Mouse (Mus musculus) hindbrain, embryonic 11.5 days (tissue): ENCODE measurements at regions not wholly inside any gene's neighbourhood (a gene's known extent, or its start where the extent isn't known, plus 50 kb on each side); places are given as distances from the start of the nearest gene placed in this dataset.

Experiments
- ATAC-seq: fragments of 200-750 bp; cut with Nextera tagmentation; 2 replicates; pipeline ENCODE4 v1.8.0; 2017; ENCODE audit warnings: mild to moderate bottlenecking, moderate TSS enrichment, moderate library complexity; ENCODE audit not compliant: low FRiP score
- DNase-seq: peaks from one replicate; pipeline ENCODE4 v3.0.0-alpha.2; 2015; ENCODE audit warnings: low spot score
- H3K27ac ChIP-seq: fragments of 300-500 bp; sonication (generic); 2 replicates; pipeline ENCODE4 v1.5.1; 2014; ENCODE audit warnings: mild to moderate bottlenecking, low read depth, low read length
- H3K27me3 ChIP-seq: fragments of 300-500 bp; sonication (generic); 2 replicates; pipeline ENCODE4 v1.6.1; 2014; ENCODE audit warnings: mild to moderate bottlenecking, low read length, moderate library complexity, mixed read lengths; ENCODE audit not compliant: control insufficient read depth, insufficient read depth
- H3K36me3 ChIP-seq: fragments of 300-500 bp; sonication (generic); 2 replicates; pipeline ENCODE4 v1.6.1; 2014; ENCODE audit warnings: mild to moderate bottlenecking, low read length, moderate library complexity, mixed read lengths; ENCODE audit not compliant: control insufficient read depth, insufficient read depth
- H3K4me1 ChIP-seq: fragments of 300-500 bp; sonication (generic); replicated peaks from 2 replicates; pipeline ENCODE4 v1.6.1; 2014; ENCODE audit warnings: low read length, mixed read lengths; ENCODE audit not compliant: control insufficient read depth, insufficient read depth
- H3K4me2 ChIP-seq: fragments of 300-500 bp; sonication (generic); replicated peaks from 2 replicates; pipeline ENCODE4 v1.6.1; 2014; ENCODE audit warnings: mild to moderate bottlenecking, low read depth, low read length
- H3K4me3 ChIP-seq: fragments of 300-500 bp; sonication (generic); 2 replicates; pipeline ENCODE4 v1.5.1; 2014; ENCODE audit warnings: low read depth, low read length
- H3K9ac ChIP-seq: fragments of 300-500 bp; sonication (generic); 2 replicates; pipeline ENCODE4 v1.6.1; 2014; ENCODE audit warnings: low read depth, low read length
- H3K9me3 ChIP-seq: fragments of 300-500 bp; sonication (generic); 2 replicates; pipeline ENCODE4 v1.6.1; 2016; ENCODE audit warnings: low read length; ENCODE audit not compliant: control insufficient read depth
- WGBS: fragments of 180-500 bp; shearing (Covaris S2); extraction: QIAGEN DNeasy Blood & Tissue Kit; methylation state at CpG from one replicate; pipeline ENCODE4 v1.1.7; 2014; 5-methylcytosine and 5-hydroxymethylcytosine counted together

DNA sequence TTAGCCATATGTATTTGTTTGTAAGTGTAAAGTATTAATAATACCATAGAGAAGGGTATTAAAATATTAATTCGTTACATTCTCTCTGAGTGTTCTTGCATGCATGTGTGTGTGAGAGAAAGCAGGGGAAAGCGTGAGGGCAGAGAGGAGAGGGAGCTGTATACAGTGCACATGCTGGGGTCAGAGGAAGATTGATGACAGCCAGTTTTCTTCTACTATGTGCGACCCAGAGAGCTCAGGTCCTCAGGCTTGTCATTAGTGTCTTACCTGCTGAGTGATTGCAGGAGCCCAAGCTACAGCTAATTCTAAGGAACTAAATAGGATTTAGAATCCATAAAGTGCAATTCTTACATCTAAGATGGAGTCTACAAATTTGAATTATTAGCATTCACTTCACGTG, 1038.1 kb upstream of the Ndn start:
- Histone ChIP-seq H3K9me3 (no peaks in the 10 kb centered on the region), H3K27ac (no peak overlapping the region), H3K27me3 (no peaks in the 10 kb centered on the region), H3K9ac (no peak overlapping the region), H3K4me1 (no peaks in the 10 kb centered on the region), H3K4me3 (no peak overlapping the region), H3K36me3 (no peaks in the 10 kb centered on the region), H3K4me2 (no peak overlapping the region)
- ATAC-seq (0 out of 2 replicates have a peak, but pooled peaks have one; percentile 56), DNase-seq (no peak)
- WGBS: 67% methylated on average over 4 of the region's 4 CpGs

DNA sequence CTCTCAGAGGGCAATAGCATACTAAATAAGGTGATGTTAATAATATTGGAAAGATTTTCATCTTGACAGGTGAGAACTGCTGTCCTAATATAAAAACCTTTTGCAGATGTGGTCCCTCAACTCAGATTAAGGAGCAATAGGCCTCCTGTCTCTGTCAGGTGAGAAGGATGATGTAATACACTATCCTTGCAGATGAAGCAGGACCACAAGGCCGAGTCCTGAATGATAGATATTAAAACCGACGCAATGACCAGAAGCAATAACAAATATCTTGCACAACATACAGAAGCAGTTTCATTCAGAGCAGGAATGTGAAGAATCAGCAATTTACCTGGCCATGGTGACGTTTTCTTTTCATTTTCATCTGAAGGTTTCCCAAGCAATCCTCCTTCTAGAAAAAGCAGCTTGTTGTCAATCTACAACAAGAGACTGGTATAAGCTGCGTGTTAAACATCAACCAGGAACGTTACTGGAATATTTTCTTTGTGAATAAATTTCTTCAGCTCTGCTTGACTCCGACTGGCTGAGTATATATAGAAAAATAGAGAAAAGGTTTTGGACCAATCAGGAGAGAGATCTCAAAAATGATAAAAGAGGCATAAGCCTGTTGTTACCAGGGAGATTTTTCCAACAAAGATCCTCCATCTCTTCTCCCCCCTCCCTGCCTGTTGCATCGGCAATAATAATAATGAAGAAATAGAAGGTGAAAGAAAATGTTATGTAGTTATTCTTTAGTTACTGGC, 1035.0 kb upstream of the Ndn start:
- Histone ChIP-seq H3K9me3 (no peaks in the 10 kb centered on the region), H3K27me3 (no peaks in the 10 kb centered on the region), H3K36me3 (no peaks in the 10 kb centered on the region), H3K4me3 (no peak overlapping the region), H3K4me2 (no peak overlapping the region), H3K4me1 (no peaks in the 10 kb centered on the region), H3K9ac (no peak overlapping the region), H3K27ac (no peak overlapping the region)
- DNase-seq (no peak), ATAC-seq (no peak)
- 77% methylated on average over 8 of the region's 8 CpGs for WGBS
